Mouse (Mus musculus): ENCODE results near the gene Ddx19b. TPM values are rescaled to one million over a fixed set of nuclear protein-coding genes. Genes with fewer than 3 reads are reported as not detected.

The Ddx19b gene
- polyA plus RNA-seq, 2 experiments = 5.5 to 5.9 TPM

DNA sequence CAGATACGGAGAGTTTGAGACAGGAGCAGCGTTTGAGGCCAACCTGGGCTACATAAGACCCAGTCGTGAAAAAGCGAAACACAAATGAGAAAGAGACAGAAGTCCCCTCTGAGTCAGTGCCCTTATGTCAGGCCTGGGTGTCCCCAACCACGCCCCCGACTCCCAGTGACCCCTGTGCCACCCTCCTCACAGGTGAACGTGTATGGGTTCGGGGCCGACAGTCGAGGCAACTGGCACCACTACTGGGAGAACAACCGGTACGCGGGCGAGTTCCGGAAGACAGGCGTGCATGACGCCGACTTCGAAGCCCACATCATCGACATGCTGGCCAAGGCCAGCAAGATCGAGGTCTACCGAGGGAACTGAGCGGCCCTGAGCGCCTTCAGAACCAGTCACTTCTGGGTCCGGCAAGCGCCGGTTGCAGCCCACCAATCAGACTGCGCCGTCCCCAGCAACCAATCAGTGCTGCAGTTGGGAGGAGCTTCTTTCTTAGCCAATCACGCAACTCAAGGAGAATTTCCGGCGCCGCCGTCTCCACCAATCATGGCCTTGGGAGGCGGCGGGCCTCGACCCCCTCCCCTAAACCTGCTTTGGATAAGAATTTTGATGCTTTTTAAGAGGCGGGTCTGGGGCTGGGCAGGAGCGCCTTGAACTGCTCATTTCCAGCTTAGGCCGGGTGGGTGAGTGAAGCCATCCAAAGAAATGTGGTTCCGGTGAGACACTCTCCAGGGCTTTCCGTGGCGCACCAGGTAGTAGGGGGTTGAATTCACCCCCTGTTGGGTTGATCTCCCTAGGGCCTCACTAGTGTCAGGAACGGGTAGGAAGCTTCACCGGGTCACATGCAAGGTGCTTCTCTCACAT lies 61.4 kb downstream of the Ddx19b start:
- peak; percentile 96 for ATAC-seq (ENCODE audit: low FRiP score, low read depth)
- H3K9me3 ChIP-seq (ENCODE audit: control insufficient read depth, low read length) = no peaks in the 10 kb centered on the region
- DNase-seq (ENCODE audit: low spot score) = peak; percentile 94
- WGBS = 8% methylated on average over 45 of the region's 45 CpGs
- peak overlapping the region; percentile 64 for H3K4me2 ChIP-seq (replicated peaks; ENCODE audit: low read depth, low read length, severe bottlenecking)
- H3K27ac ChIP-seq (replicated peaks; ENCODE audit: low read depth, low read length) = no peak overlapping the region
- peaks cover 65% of the 10 kb centered on the region for H3K36me3 ChIP-seq (ENCODE audit: control insufficient read depth, insufficient read depth, low read length)
- no peak for TF ChIP-seq POLR2A (IDR thresholded peaks at IDR 0.05; ENCODE audit: borderline replicate concordance, extremely low read depth, insufficient read depth, insufficient read length)
- H3K27me3 ChIP-seq (ENCODE audit: control insufficient read depth, insufficient read depth, low read length) = no peaks in the 10 kb centered on the region
- H3K4me1 ChIP-seq (ENCODE audit: control insufficient read depth, insufficient read depth, low read length) = 0 out of 2 replicates have a peak, but pooled peaks cover 5% of the 10 kb centered on the region
- H3K9ac ChIP-seq (ENCODE audit: low read depth, low read length, severe bottlenecking) = peak overlapping the region; percentile 54
- H3K4me3 ChIP-seq (replicated peaks; ENCODE audit: low read length) = peak overlapping the region; percentile 41

DNA sequence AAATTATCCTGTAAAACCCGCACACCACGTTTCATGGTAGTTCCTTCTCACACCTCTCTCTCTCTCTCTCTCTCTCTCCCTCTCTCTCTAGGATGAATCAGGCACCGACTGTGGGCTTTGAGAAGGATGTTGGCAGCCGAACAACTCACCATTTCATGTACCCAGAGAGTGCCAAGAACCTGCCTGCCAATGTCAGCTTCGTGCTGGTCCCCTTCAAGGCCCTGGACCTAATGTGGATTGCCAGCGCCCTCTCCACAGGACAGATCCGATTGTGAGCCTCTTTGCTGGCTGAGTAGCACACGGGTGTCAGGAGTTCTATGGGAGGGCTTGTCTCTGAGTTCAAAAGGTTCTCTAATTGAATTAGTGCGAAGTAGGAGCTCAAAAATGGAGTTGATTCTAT lies 64.2 kb downstream of the Ddx19b start:
- H3K36me3 ChIP-seq (ENCODE audit: control insufficient read depth, insufficient read depth, low read length) = peaks cover 63% of the 10 kb centered on the region
- H3K9ac ChIP-seq (ENCODE audit: low read depth, low read length, severe bottlenecking) = no peak overlapping the region
- no peak for DNase-seq (ENCODE audit: low spot score)
- H3K4me3 ChIP-seq (replicated peaks; ENCODE audit: low read length) = no peak overlapping the region
- WGBS = 86% methylated on average over 9 of the region's 9 CpGs
- H3K4me1 ChIP-seq (ENCODE audit: control insufficient read depth, insufficient read depth, low read length) = 0 out of 2 replicates have a peak, but pooled peaks cover 5% of the 10 kb centered on the region
- H3K9me3 ChIP-seq (ENCODE audit: control insufficient read depth, low read length) = no peaks in the 10 kb centered on the region
- H3K27me3 ChIP-seq (ENCODE audit: control insufficient read depth, insufficient read depth, low read length) = no peaks in the 10 kb centered on the region
- no peak overlapping the region for H3K4me2 ChIP-seq (replicated peaks; ENCODE audit: low read depth, low read length, severe bottlenecking)
- no peak for ATAC-seq (ENCODE audit: low FRiP score, low read depth)
- H3K27ac ChIP-seq (replicated peaks; ENCODE audit: low read depth, low read length) = no peak overlapping the region
- TF ChIP-seq POLR2A (IDR thresholded peaks at IDR 0.05; ENCODE audit: borderline replicate concordance, extremely low read depth, insufficient read depth, insufficient read length) = no peak

DNA sequence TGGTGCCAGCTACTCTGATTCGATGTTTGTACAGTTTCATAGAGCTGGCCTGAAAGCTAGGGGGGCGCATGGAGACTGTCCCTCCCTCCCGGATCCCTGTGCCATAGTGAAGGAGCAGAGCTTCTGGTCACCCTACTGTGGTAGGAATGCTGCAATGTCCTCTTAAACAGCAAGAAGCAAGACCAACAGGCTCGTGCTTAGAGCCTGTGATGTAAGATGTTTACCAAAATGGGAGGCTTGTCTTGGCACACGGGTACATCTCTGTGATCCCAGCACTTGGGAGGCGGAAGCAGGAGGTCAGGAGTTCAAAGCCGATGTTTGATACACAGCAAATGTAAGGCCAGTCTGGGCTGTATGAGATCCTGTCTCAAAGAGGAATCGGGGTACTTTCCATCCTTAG lies 65.0 kb downstream of the Ddx19b start:
- peaks cover 69% of the 10 kb centered on the region for H3K36me3 ChIP-seq (ENCODE audit: control insufficient read depth, insufficient read depth, low read length)
- no peak for TF ChIP-seq POLR2A (IDR thresholded peaks at IDR 0.05; ENCODE audit: borderline replicate concordance, extremely low read depth, insufficient read depth, insufficient read length)

GRCm38 (mm10) chr8:110965594-110965993 lies 66.0 kb downstream of the Ddx19b start:
- ATAC-seq (ENCODE audit: low FRiP score, low read depth) (no peak), DNase-seq (ENCODE audit: low spot score) (peak; percentile 83)
- Histone ChIP-seq H3K27ac (replicated peaks; ENCODE audit: low read depth, low read length) (no peak overlapping the region), H3K4me2 (replicated peaks; ENCODE audit: low read depth, low read length, severe bottlenecking) (no peak overlapping the region), H3K9me3 (ENCODE audit: control insufficient read depth, low read length) (no peaks in the 10 kb centered on the region), H3K27me3 (ENCODE audit: control insufficient read depth, insufficient read depth, low read length) (no peaks in the 10 kb centered on the region), H3K4me3 (replicated peaks; ENCODE audit: low read length) (no peak overlapping the region), H3K4me1 (ENCODE audit: control insufficient read depth, insufficient read depth, low read length) (0 out of 2 replicates have a peak, but pooled peaks cover 4% of the 10 kb centered on the region), H3K9ac (ENCODE audit: low read depth, low read length, severe bottlenecking) (no peak overlapping the region), H3K36me3 (ENCODE audit: control insufficient read depth, insufficient read depth, low read length) (peaks cover 70% of the 10 kb centered on the region)
- no peak for TF ChIP-seq POLR2A (IDR thresholded peaks at IDR 0.05; ENCODE audit: borderline replicate concordance, extremely low read depth, insufficient read depth, insufficient read length)
- 49% methylated on average over 7 of the region's 7 CpGs for WGBS

More for the DNA sequence above, 65.0 kb downstream of the Ddx19b start:
- H3K4me2 ChIP-seq (replicated peaks; ENCODE audit: low read depth, low read length, severe bottlenecking) = no peak overlapping the region
- WGBS = 87% methylated on average over 8 of the region's 8 CpGs
- DNase-seq (ENCODE audit: low spot score) (no peak), ATAC-seq (ENCODE audit: low FRiP score, low read depth) (no peak)
- 0 out of 2 replicates have a peak, but pooled peaks cover 5% of the 10 kb centered on the region for H3K4me1 ChIP-seq (ENCODE audit: control insufficient read depth, insufficient read depth, low read length)
- H3K4me3 ChIP-seq (replicated peaks; ENCODE audit: low read length) = no peak overlapping the region
- H3K9me3 ChIP-seq (ENCODE audit: control insufficient read depth, low read length) = no peaks in the 10 kb centered on the region
- H3K27me3 ChIP-seq (ENCODE audit: control insufficient read depth, insufficient read depth, low read length) = no peaks in the 10 kb centered on the region
- no peak overlapping the region for H3K9ac ChIP-seq (ENCODE audit: low read depth, low read length, severe bottlenecking)
- H3K27ac ChIP-seq (replicated peaks; ENCODE audit: low read depth, low read length) = no peak overlapping the region

DNA sequence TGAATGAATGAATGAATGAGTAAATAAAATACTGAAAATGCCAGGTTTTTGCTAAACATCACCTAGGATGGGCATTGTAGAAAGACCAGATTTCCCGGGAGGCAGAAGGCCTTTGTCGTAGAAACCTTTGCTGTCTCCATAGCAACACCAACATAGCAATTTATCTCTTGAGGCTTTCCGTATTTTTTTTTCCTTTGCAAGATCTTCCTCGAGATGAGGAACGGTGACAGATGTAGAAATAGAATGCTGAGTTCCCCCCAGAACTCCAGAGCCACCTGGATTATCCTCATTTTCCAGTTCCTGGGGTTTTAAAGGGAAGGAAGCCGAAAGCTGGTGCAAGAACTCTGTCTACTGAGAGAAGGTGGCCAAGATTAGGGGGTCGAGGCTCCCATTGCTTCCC lies 66.9 kb downstream of the Ddx19b start:
- H3K36me3 ChIP-seq (ENCODE audit: control insufficient read depth, insufficient read depth, low read length) = peaks cover 80% of the 10 kb centered on the region
- no peak overlapping the region for H3K9ac ChIP-seq (ENCODE audit: low read depth, low read length, severe bottlenecking)
- no peak overlapping the region for H3K4me2 ChIP-seq (replicated peaks; ENCODE audit: low read depth, low read length, severe bottlenecking)
- 86% methylated on average over 7 of the region's 7 CpGs for WGBS
- TF ChIP-seq POLR2A (IDR thresholded peaks at IDR 0.05; ENCODE audit: borderline replicate concordance, extremely low read depth, insufficient read depth, insufficient read length) = no peak
- H3K4me3 ChIP-seq (replicated peaks; ENCODE audit: low read length) = no peak overlapping the region
- H3K4me1 ChIP-seq (ENCODE audit: control insufficient read depth, insufficient read depth, low read length) = no peaks in the 10 kb centered on the region
- DNase-seq (ENCODE audit: low spot score) = no peak
- H3K27me3 ChIP-seq (ENCODE audit: control insufficient read depth, insufficient read depth, low read length) = no peaks in the 10 kb centered on the region
- ATAC-seq (ENCODE audit: low FRiP score, low read depth) = no peak
- H3K9me3 ChIP-seq (ENCODE audit: control insufficient read depth, low read length) = no peaks in the 10 kb centered on the region
- H3K27ac ChIP-seq (replicated peaks; ENCODE audit: low read depth, low read length) = no peak overlapping the region
